ENCODE assay signal across 39 mouse cellular contexts in genomic region chr11:4622442-4622986, GRCm38 (mm10). TPM values are rescaled to one million over a fixed set of nuclear protein-coding genes. Genes with fewer than 3 reads are reported as not detected.
DNase-seq lines count a peak whose midpoint lies in the region; ATAC-seq and TF ChIP-seq lines count a peak whose summit lies in the region.
"Had no signal": no experiment of that assay in that cellular context is flagged by ENCODE, and none has a peak within 500 bp of the region (broad histone marks: within the 10 kb centered on the region; RNA-seq: fewer than 3 reads in every experiment).

No protein-coding gene starts in this region.

- no peaks in the 10 kb centered on the region for H3K9me3 ChIP-seq in hindbrain, embryonic 14.5 days (ENCODE audit: control insufficient read depth, low read length)
- no peaks in the 10 kb centered on the region for H3K9me3 ChIP-seq in hindbrain, embryonic 10.5 days
- H3K9me3 ChIP-seq in lung, postnatal 0 days (ENCODE audit: low read length) = no peaks in the 10 kb centered on the region
- H3K9me3 ChIP-seq: embryonic facial prominence, embryonic 13.5 days; forebrain, embryonic 12.5 days; limb, embryonic 12.5 days; liver, embryonic 15.5 days; midbrain, embryonic 13.5 days had no signal

- no peak for DNase-seq in hindbrain, embryonic 14.5 days (ENCODE audit: low spot score)
- DNase-seq in hindbrain, embryonic 10.5 days (ENCODE audit: low spot score) = no peak
- no peak for DNase-seq in lung, postnatal 0 days (ENCODE audit: low spot score)
- no peak for DNase-seq in lung, postnatal 14 days
- peak; percentile 28 for DNase-seq in NIH3T3 (ENCODE audit: low read depth)
- DNase-seq in right cerebral cortex, postnatal 10 days (ENCODE audit: low spot score in 2 of 2) = no peak
- no peak for DNase-seq in layer of hippocampus, adult 8-10 months (ENCODE audit: low spot score in 2 of 2)
- DNase-seq: cerebellum, adult 18-20 months; cerebellum, postnatal 10 days; forebrain, postnatal 0 days; gastrocnemius, postnatal 10 days; heart, postnatal 36 days; kidney, adult 9 months; lung, embryonic 14.5 days had no signal

- TF ChIP-seq EP300 in lung, postnatal 0 days (IDR thresholded peaks at IDR 0.05) = no peak

- no peak overlapping the region for H3K9ac ChIP-seq in hindbrain, embryonic 14.5 days
- H3K9ac ChIP-seq in lung, postnatal 0 days (replicated peaks; ENCODE audit: low read depth) = no peak overlapping the region
- H3K9ac ChIP-seq: embryonic facial prominence, embryonic 13.5 days; forebrain, embryonic 12.5 days; forebrain, postnatal 0 days; limb, embryonic 12.5 days; liver, embryonic 15.5 days; lung, embryonic 14.5 days; midbrain, embryonic 13.5 days had no signal

- H3K36me3 ChIP-seq in hindbrain, embryonic 14.5 days (replicated peaks; ENCODE audit: control insufficient read depth, insufficient read depth) = no peaks in the 10 kb centered on the region
- no peaks in the 10 kb centered on the region for H3K36me3 ChIP-seq in hindbrain, embryonic 10.5 days
- no peaks in the 10 kb centered on the region for H3K36me3 ChIP-seq in lung, postnatal 0 days (ENCODE audit: insufficient read depth, low read length)
- H3K36me3 ChIP-seq: embryonic facial prominence, embryonic 13.5 days; forebrain, embryonic 12.5 days; limb, embryonic 12.5 days; liver, embryonic 15.5 days; midbrain, embryonic 13.5 days had no signal

- no peak overlapping the region for H3K27ac ChIP-seq in hindbrain, embryonic 14.5 days
- H3K27ac ChIP-seq in hindbrain, embryonic 10.5 days = no peak overlapping the region
- H3K27ac ChIP-seq in lung, postnatal 0 days (ENCODE audit: low read length) = no peak overlapping the region
- H3K27ac ChIP-seq: embryonic facial prominence, embryonic 13.5 days; forebrain, embryonic 12.5 days; left cerebral cortex, adult 2 months; limb, embryonic 12.5 days; liver, embryonic 15.5 days; macrophage; midbrain, embryonic 13.5 days had no signal

- no peaks in the 10 kb centered on the region for H3K4me1 ChIP-seq in hindbrain, embryonic 14.5 days (replicated peaks; ENCODE audit: control insufficient read depth, insufficient read depth, low read length)
- peaks cover 8% of the 10 kb centered on the region; the same call in 1 of the 2 replicates for H3K4me1 ChIP-seq in hindbrain, embryonic 10.5 days (replicated peaks)
- H3K4me1 ChIP-seq in lung, postnatal 0 days (ENCODE audit: insufficient read depth, low read depth, low read length) = no peaks in the 10 kb centered on the region; the same call in 1 of the 2 replicates
- H3K4me1 ChIP-seq: embryonic facial prominence, embryonic 13.5 days; limb, embryonic 12.5 days; liver, embryonic 15.5 days had no signal

- WGBS in hindbrain, embryonic 14.5 days = 66% methylated on average over 7 of the region's 7 CpGs
- WGBS in hindbrain, embryonic 10.5 days = 85% methylated on average over 7 of the region's 7 CpGs
- WGBS in lung, postnatal 0 days = 55% methylated on average over 7 of the region's 7 CpGs

- no peaks in the 10 kb centered on the region for H3K27me3 ChIP-seq in hindbrain, embryonic 14.5 days (ENCODE audit: control insufficient read depth, insufficient read depth, low read length)
- H3K27me3 ChIP-seq in hindbrain, embryonic 10.5 days (ENCODE audit: insufficient read depth, poor library complexity, severe bottlenecking) = no peaks in the 10 kb centered on the region
- no peaks in the 10 kb centered on the region for H3K27me3 ChIP-seq in lung, postnatal 0 days (replicated peaks; ENCODE audit: insufficient read depth, low read length)
- H3K27me3 ChIP-seq: embryonic facial prominence, embryonic 13.5 days; forebrain, embryonic 12.5 days; limb, embryonic 12.5 days; midbrain, embryonic 13.5 days had no signal

- ATAC-seq in hindbrain, embryonic 14.5 days (ENCODE audit: low FRiP score) = 0 out of 2 replicates have a peak, but pooled peaks have one; percentile 17
- ATAC-seq in lung, postnatal 0 days = peak; percentile 38
- ATAC-seq: activated CD4-positive, CD25-positive, alpha-beta regulatory T cell, adult 4 months; forebrain, postnatal 0 days; hindbrain, embryonic 16.5 days had no signal

- no peak overlapping the region for H3K4me3 ChIP-seq in hindbrain, embryonic 14.5 days (replicated peaks; ENCODE audit: low read length)
- H3K4me3 ChIP-seq in hindbrain, embryonic 10.5 days = no peak overlapping the region
- H3K4me3 ChIP-seq in lung, postnatal 0 days (ENCODE audit: low read depth, low read length) = no peak overlapping the region
- H3K4me3 ChIP-seq: embryonic facial prominence, embryonic 13.5 days; erythroblast, embryonic 14.5 days; forebrain, embryonic 12.5 days; left cerebral cortex, adult 2 months; limb, embryonic 12.5 days; liver, embryonic 15.5 days; midbrain, embryonic 13.5 days had no signal

- H3K4me2 ChIP-seq in hindbrain, embryonic 14.5 days (replicated peaks) = no peak overlapping the region
- H3K4me2 ChIP-seq in lung, postnatal 0 days (replicated peaks; ENCODE audit: low read depth, low read length) = no peak overlapping the region
- H3K4me2 ChIP-seq: embryonic facial prominence, embryonic 13.5 days; forebrain, embryonic 12.5 days; heart, embryonic 11.5 days; limb, embryonic 12.5 days; liver, embryonic 15.5 days; lung, embryonic 14.5 days; midbrain, embryonic 13.5 days had no signal

- TF ChIP-seq CTCF in lung, postnatal 0 days (IDR thresholded peaks at IDR 0.05) = no peak

RNA-seq across cellular contexts. Expression of gene Gm11032, which starts 2.6 kb away (rescaled TPM):
- polyA plus RNA-seq in hindbrain, embryonic 14.5 days (2014; fragmentation: Nextera tagmentation; extraction: Ambion mirVana) = not detected in 2 replicates
- not detected in 2 replicates for polyA plus RNA-seq in hindbrain, embryonic 10.5 days (2016; fragmentation: Nextera tagmentation; extraction: Ambion mirVana)
- polyA plus RNA-seq in lung, postnatal 0 days (2015; fragmentation: Nextera tagmentation; extraction: Ambion mirVana) = not detected in 2 replicates
- total RNA-seq in layer of hippocampus, adult 8-10 months (2022) = not detected
- total RNA-seq: adrenal gland, adult 2 months; adrenal gland, postnatal 36 days; common myeloid progenitor, adult 5-6 weeks; forebrain, postnatal 0 days; gastrocnemius, postnatal 10 days; granulocyte monocyte progenitor cell, adult 5-6 weeks; heart, postnatal 36 days; layer of hippocampus, adult 18-20 months; layer of hippocampus, postnatal 14 days; left cerebral cortex, adult 2 months; left cerebral cortex, postnatal 25 days; liver, adult 2 months; megakaryocyte-erythroid progenitor cell, adult 5-6 weeks had no signal
- polyA plus RNA-seq: activated CD4-positive, CD25-positive, alpha-beta regulatory T cell, adult 4 months; adrenal gland, adult 2 months; brain, embryonic 14.5 days; embryonic facial prominence, embryonic 13.5 days; erythroblast, embryonic 14.5 days; forebrain, embryonic 12.5 days; forebrain, postnatal 0 days; heart, embryonic 11.5 days; heart, embryonic 16.5 days; hindbrain, embryonic 16.5 days; intestine, embryonic 14.5 days; limb, embryonic 12.5 days; liver, adult 2 months; liver, embryonic 15.5 days; lung, embryonic 14.5 days; macrophage; midbrain, embryonic 13.5 days; stomach, embryonic 14.5 days; urinary bladder, adult 2 months had no signal

RNA-seq across cellular contexts. Expression of gene Ascc2, which starts 15.0 kb away (rescaled TPM):
- polyA plus RNA-seq in hindbrain, embryonic 14.5 days (2014; fragmentation: Nextera tagmentation; extraction: Ambion mirVana) = 19.5 and 20.2 TPM in 2 replicates
- 33.9 and 35.9 TPM in 2 replicates for polyA plus RNA-seq in hindbrain, embryonic 10.5 days (2016; fragmentation: Nextera tagmentation; extraction: Ambion mirVana)
- 21.7 and 25.3 TPM in 2 replicates for polyA plus RNA-seq in lung, postnatal 0 days (2015; fragmentation: Nextera tagmentation; extraction: Ambion mirVana)
- 10 to 100 TPM; 23.2 to 28.2 (median 24.6) TPM for total RNA-seq in layer of hippocampus, adult 8-10 months (2022)

RNA-seq across cellular contexts. Expression of gene Mtmr3, which starts 27.9 kb away (rescaled TPM):
- polyA plus RNA-seq in hindbrain, embryonic 14.5 days (2014; fragmentation: Nextera tagmentation; extraction: Ambion mirVana) = 39.9 and 43.0 TPM in 2 replicates
- 28.1 and 31.7 TPM in 2 replicates for polyA plus RNA-seq in hindbrain, embryonic 10.5 days (2016; fragmentation: Nextera tagmentation; extraction: Ambion mirVana)
- polyA plus RNA-seq in lung, postnatal 0 days (2015; fragmentation: Nextera tagmentation; extraction: Ambion mirVana) = 22.0 and 24.6 TPM in 2 replicates
- total RNA-seq in layer of hippocampus, adult 8-10 months (2022) = 10 to 100 TPM; 68.7 to 78.6 (median 73.5) TPM
